Mouse (Mus musculus) limb, embryonic 15.5 days (tissue): ENCODE data around the gene Ntn1. TPM values are rescaled to one million over a fixed set of nuclear protein-coding genes. Genes with fewer than 3 reads are reported as not detected.

ENCODE experiments used
- ATAC-seq: fragments of 200-750 bp; cut with Nextera tagmentation; 2 replicates; pipeline ENCODE4 v1.8.0; 2017; ENCODE audit warnings: low read depth, moderate TSS enrichment; ENCODE audit not compliant: insufficient number of reproducible peaks, low FRiP score, low TSS enrichment
- H3K27ac ChIP-seq: fragments of 300-500 bp; sonication (generic); 2 replicates; pipeline ENCODE4 v1.5.1; 2015; ENCODE audit warnings: moderate library complexity, mild to moderate bottlenecking, inconsistent platforms
- H3K27me3 ChIP-seq: fragments of 300-500 bp; sonication (generic); 2 replicates; pipeline ENCODE4 v1.6.1; 2015; ENCODE audit warnings: inconsistent platforms
- H3K36me3 ChIP-seq: fragments of 300-500 bp; sonication (generic); 2 replicates; pipeline ENCODE4 v1.6.1; 2015; ENCODE audit warnings: inconsistent platforms
- H3K4me1 ChIP-seq: fragments of 300-500 bp; sonication (generic); 2 replicates; pipeline ENCODE4 v1.6.1; 2015; ENCODE audit warnings: inconsistent platforms
- H3K4me2 ChIP-seq: fragments of 300-500 bp; sonication (generic); 2 replicates; pipeline ENCODE4 v1.6.1; 2015; ENCODE audit warnings: mild to moderate bottlenecking, inconsistent platforms
- H3K4me3 ChIP-seq: fragments of 300-500 bp; sonication (generic); 2 replicates; pipeline ENCODE4 v1.5.1; 2015; ENCODE audit warnings: mild to moderate bottlenecking, inconsistent platforms
- H3K9ac ChIP-seq: fragments of 300-500 bp; sonication (generic); 2 replicates; pipeline ENCODE4 v1.6.1; 2015; ENCODE audit warnings: inconsistent platforms
- H3K9me3 ChIP-seq: fragments of 300-500 bp; sonication (generic); 2 replicates; pipeline ENCODE4 v1.6.1; 2016; ENCODE audit warnings: inconsistent platforms
- WGBS: fragments of 180-500 bp; shearing (Covaris S2); methylation state at CpG from one replicate; pipeline ENCODE4 v1.1.7; 2015; 5-methylcytosine and 5-hydroxymethylcytosine counted together
- polyA plus RNA-seq: library from polyadenylated mRNA; unstranded; fragments of >200 nt; fragmentation: Nextera tagmentation; extraction: Ambion mirVana; gene quantifications from 2 replicates; pipeline ENCODE4 v1.2.1, GENCODE M21; 2015

Gene Ntn1
- polyA plus RNA-seq, 1 experiment from 2014 or later = 9.0 TPM

DNA sequence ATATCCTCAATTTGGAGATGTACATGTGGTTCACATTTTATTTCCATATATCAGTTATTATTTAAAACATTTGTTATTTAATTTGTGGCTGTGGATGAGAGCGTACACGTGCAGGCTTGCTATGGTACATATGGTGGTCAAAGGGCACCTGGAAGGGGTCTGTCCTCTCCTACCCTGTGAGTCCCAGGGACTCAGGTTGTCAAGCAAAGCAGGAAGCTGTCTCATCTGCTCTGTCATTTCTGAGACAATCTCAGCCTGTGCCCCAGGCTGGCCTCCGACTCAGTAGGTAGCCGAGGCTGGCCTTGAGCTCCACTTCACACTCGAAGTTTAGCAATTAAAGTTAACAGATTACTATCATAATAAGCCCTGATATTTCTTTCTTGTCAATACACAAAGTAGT, 32.9 kb upstream of the Ntn1 start:
- Histone ChIP-seq H3K9me3 (no peaks in the 10 kb centered on the region; the same call in 1 of the 2 replicates), H3K27me3 (0 out of 2 replicates have a peak, but pooled peaks cover 10% of the 10 kb centered on the region), H3K4me2 (no peak overlapping the region), H3K9ac (no peak overlapping the region), H3K4me3 (no peak overlapping the region), H3K36me3 (no peaks in the 10 kb centered on the region), H3K27ac (no peak overlapping the region), H3K4me1 (peaks cover 15% of the 10 kb centered on the region)
- no peak for ATAC-seq
- 80% methylated on average over 5 of the region's 5 CpGs for WGBS

DNA sequence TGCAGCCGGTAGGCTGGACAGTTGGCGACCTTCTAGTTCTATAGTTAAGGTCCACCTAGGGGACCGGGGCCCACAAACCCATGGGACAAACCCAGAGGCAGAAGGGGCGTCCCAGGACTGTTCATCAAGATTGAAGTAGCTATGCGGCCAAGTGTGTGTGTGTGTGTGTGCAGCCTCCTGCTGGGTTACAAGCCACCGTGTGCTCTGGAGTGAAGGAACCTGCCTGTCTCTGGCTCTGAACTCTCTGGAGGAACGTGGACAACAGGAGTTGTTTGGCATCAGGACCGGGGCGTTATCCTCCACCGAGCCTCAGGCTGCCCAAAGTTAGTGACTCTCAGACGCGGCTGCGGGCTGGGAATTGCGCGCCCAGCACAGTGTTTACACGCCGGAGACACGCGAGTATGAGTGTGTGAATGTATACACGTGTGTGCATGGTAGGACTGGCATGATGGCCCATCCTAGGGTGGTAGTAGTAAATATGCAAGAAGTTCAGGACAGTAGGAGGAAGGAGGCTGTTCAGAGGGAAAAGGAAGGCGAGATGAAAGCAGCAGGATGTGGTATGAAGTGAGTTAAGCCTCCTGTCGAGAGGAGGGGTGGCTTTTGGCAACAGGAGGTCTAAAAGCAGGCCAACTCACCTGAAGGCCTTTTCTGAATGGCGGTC, 31.9 kb upstream of the Ntn1 start:
- ATAC-seq = no peak; the same call in 1 of the 2 replicates
- Histone ChIP-seq H3K4me1 (peaks cover 15% of the 10 kb centered on the region), H3K9me3 (no peaks in the 10 kb centered on the region; the same call in 1 of the 2 replicates), H3K27ac (no peak overlapping the region), H3K4me2 (peak overlapping the region; percentile 69), H3K9ac (0 out of 2 replicates have a peak overlapping the region, but pooled peaks have one; percentile 20), H3K27me3 (0 out of 2 replicates have a peak, but pooled peaks cover 10% of the 10 kb centered on the region), H3K36me3 (no peaks in the 10 kb centered on the region), H3K4me3 (peak overlapping the region; percentile 43)
- WGBS = 31% methylated on average over 23 of the region's 23 CpGs

DNA sequence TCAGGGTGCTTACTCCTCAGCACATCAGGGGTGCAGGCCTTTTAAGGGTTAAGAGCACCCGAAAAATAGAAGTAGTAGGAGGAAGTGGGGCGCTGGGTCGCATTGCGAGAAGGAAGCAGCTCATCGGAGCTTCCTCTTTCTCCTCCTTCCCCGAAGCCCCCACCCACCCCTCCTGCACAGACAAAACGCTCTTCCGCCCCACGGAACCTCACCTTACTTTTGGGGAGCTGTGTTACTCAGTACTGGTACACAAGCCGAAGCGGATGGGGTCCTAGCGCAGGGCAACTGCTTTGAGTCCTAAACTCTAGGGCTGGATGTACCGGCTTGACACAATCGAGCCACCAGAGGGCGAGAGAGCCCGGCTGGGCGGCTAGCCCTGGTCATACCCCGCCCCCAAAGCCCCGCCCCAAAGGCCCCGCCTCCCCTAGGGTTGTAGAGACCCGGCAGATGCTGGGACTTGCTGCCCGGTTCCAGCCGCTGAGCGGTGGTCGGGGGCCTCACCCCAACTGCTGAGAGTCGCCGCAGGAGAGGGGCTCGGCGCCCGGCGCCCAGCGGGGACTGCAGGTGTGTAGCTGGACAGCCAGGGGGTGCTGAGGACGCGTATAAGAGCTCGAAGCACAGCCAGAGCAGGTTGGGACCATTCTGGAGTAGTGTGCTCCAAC, 31.2 kb upstream of the Ntn1 start, which contains the start of gene Pik3r5:
TSS of gene Pik3r5 (plus strand) at position 423 of the 662 bp plus-strand sequence.
- Histone ChIP-seq H3K9me3 (no peaks in the 10 kb centered on the region), H3K27me3 (0 out of 2 replicates have a peak, but pooled peaks cover 10% of the 10 kb centered on the region), H3K9ac (0 out of 2 replicates have a peak within 1 kb of the TSS, but pooled peaks have one; percentile 20), H3K4me3 (peak within 1 kb of the TSS; percentile 43), H3K4me2 (peak within 1 kb of the TSS; percentile 69), H3K4me1 (peaks cover 15% of the 10 kb centered on the region), H3K27ac (no peak within 1 kb of the TSS), H3K36me3 (no peaks in the 10 kb centered on the region)
- ATAC-seq = peak; percentile 86
- 5% methylated on average over 35 of the region's 35 CpGs for WGBS

DNA sequence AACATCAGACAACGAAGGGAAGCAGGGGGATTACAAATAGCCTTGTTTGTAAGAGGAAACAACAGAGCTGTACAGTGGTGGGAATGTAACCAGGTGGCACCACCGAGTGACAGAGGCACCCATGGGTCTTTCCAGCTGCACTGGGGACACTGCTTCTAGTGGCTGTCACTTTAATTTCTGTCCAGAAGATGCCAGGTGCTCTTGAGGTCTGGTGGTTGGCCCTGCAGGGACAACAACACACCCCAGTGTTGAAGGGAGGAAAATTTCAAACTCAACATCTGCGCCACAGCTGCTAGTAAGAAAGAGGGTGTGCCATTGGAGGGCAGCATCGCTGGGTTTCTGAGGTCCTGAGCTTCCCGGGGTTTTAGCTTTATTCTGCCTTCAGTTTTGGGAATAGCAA, 30.0 kb upstream of the Ntn1 start:
- Histone ChIP-seq H3K4me1 (peaks cover 15% of the 10 kb centered on the region), H3K9me3 (no peaks in the 10 kb centered on the region), H3K36me3 (no peaks in the 10 kb centered on the region), H3K4me2 (no peak overlapping the region; the same call in 1 of the 2 replicates), H3K9ac (no peak overlapping the region), H3K4me3 (no peak overlapping the region), H3K27ac (no peak overlapping the region), H3K27me3 (0 out of 2 replicates have a peak, but pooled peaks cover 10% of the 10 kb centered on the region)
- no peak for ATAC-seq
- WGBS = 43% methylated on average over 5 of the region's 5 CpGs

DNA sequence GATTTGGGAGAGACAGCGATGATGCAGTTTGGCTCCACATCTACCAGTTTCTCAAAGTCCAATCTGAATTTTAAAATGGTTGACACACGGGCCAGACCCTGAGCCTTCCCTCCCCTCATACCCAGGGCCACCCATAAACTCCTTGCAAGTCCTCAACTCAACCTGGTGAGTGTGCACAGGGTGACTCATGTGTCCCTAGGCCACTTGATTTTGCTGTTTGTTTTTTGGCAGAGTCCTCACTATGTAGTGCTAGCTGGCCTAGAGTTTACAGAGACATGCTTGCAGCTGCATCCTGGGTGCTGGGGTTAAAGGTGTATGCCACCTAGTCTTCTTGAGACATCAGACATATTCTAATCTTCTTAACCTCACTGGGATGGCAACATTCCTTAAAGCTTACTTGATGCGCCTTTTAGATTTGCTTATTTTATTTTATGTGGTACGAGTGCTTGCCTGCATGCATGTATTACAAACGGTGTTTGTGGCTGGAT, 26.5 kb upstream of the Ntn1 start:
- Histone ChIP-seq H3K4me3 (no peak overlapping the region), H3K36me3 (no peaks in the 10 kb centered on the region), H3K9ac (no peak overlapping the region), H3K27ac (no peak overlapping the region), H3K9me3 (no peaks in the 10 kb centered on the region), H3K4me1 (peaks cover 8% of the 10 kb centered on the region), H3K4me2 (no peak overlapping the region), H3K27me3 (0 out of 2 replicates have a peak, but pooled peaks cover 2% of the 10 kb centered on the region)
- no peak for ATAC-seq
- 64% methylated on average over 5 of the region's 5 CpGs for WGBS

GRCm38 (mm10) chr11:68425492-68426315, 25.1 kb upstream of the Ntn1 start:
- ATAC-seq = no peak
- H3K27me3 ChIP-seq = no peaks in the 10 kb centered on the region
- no peaks in the 10 kb centered on the region for H3K9me3 ChIP-seq
- H3K9ac ChIP-seq = no peak overlapping the region
- no peak overlapping the region for H3K4me3 ChIP-seq
- H3K36me3 ChIP-seq = no peaks in the 10 kb centered on the region
- H3K4me2 ChIP-seq = no peak overlapping the region
- no peak overlapping the region for H3K27ac ChIP-seq
- H3K4me1 ChIP-seq = no peaks in the 10 kb centered on the region
- WGBS = 28% methylated on average over 8 of the region's 8 CpGs

DNA sequence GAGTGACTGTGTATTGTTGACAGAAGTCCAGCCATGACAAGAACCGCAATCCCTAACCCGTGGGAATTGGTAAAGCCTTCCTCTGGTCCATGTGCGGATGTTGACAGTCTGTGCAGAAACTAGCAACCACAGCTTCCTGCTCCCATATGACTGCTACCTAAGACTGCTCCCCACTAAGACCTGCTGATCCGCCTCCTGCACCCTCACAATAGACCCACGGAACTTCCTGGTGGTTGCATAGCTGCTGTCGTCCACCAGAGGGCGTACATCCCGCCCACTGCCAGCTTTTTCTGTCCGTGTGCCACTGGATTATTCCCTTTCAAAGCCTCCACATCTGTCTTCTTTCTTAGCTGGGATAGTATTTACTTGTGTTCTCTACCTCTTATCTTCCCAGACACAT, 17.2 kb upstream of the Ntn1 start:
- H3K4me2 ChIP-seq = no peak overlapping the region
- no peak overlapping the region for H3K4me3 ChIP-seq
- no peak overlapping the region for H3K9ac ChIP-seq
- WGBS = 45% methylated on average over 9 of the region's 9 CpGs
- H3K27ac ChIP-seq = no peak overlapping the region
- no peak for ATAC-seq
- no peaks in the 10 kb centered on the region for H3K27me3 ChIP-seq
- no peaks in the 10 kb centered on the region for H3K9me3 ChIP-seq
- H3K4me1 ChIP-seq = no peaks in the 10 kb centered on the region
- H3K36me3 ChIP-seq = no peaks in the 10 kb centered on the region

DNA sequence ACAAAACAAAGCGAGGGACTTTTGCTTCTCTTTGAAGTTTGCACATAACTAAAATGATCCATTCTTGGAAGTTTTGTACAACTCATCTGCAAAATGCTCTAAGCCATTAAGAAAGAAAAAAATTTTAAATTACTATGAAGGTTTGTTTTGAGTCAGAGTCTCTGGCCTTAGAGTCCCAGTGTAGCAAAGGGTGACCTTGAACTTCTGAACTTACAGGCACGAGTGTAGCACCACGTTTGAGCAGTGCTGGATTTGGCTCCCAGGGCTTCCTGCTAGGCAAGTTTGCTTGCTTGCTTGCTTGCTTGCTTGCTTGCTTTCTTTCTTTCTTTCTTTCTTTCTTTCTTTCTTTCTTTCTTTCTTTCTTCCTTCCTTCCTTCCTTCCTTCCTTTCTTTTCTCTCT, 16.4 kb upstream of the Ntn1 start:
- H3K9me3 ChIP-seq = no peaks in the 10 kb centered on the region
- whole genome bisulfite sequencing = 64% methylated on average over 3 of the region's 3 CpGs
- H3K27ac ChIP-seq = no peak overlapping the region
- no peaks in the 10 kb centered on the region for H3K4me1 ChIP-seq
- no peaks in the 10 kb centered on the region for H3K27me3 ChIP-seq
- ATAC-seq = no peak
- H3K9ac ChIP-seq = no peak overlapping the region
- no peak overlapping the region for H3K4me3 ChIP-seq
- no peak overlapping the region for H3K4me2 ChIP-seq
- no peaks in the 10 kb centered on the region for H3K36me3 ChIP-seq

GRCm38 (mm10) chr11:68408127-68408526, 7.5 kb upstream of the Ntn1 start:
- no peak for ATAC-seq
- 47% methylated on average over 2 of the region's 2 CpGs for WGBS
- no peak overlapping the region for H3K27ac ChIP-seq

DNA sequence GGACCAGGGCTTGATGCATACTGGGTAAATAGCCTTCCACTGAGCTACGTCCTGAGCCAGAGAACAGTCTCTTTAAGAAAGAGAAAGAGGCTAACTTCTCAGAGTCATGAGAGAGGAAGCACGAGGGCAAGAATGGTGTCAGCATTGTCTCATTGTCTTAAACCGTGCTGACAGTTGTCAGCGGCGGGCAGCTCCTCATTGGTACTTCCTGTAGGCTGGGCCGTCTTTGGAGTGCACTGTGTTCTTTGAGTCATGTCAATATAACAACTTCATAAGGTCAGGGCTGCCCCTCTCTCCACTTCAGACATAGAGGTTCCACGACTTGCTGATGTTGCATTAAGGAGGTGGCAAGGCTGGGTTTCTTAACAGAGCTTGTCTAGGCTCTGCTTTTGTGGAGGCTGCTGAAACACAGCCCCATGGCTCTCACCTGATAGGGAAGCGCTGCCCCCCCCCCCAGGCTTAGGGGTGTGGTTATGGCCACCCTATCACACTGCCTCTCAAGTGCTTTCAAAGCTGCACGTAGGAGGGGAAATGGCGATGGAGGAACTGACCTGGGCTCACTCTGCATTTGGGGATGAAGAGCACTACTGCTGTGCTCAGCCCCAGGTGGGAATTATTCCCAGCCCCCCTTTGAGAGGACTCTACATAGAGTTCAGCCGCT, 6.8 kb upstream of the Ntn1 start:
- Histone ChIP-seq H3K9ac (no peak overlapping the region), H3K4me1 (no peaks in the 10 kb centered on the region), H3K27me3 (peaks cover 6% of the 10 kb centered on the region; the same call in 1 of the 2 replicates), H3K36me3 (no peaks in the 10 kb centered on the region), H3K4me2 (no peak overlapping the region), H3K4me3 (no peak overlapping the region), H3K27ac (no peak overlapping the region), H3K9me3 (no peaks in the 10 kb centered on the region)
- WGBS = 63% methylated on average over 11 of the region's 11 CpGs
- ATAC-seq = no peak

More at GRCm38 (mm10) chr11:68408127-68408526, 7.5 kb upstream of the Ntn1 start:
- peaks cover 5% of the 10 kb centered on the region; the same call in 1 of the 2 replicates for H3K27me3 ChIP-seq
- H3K9me3 ChIP-seq = no peaks in the 10 kb centered on the region
- no peaks in the 10 kb centered on the region for H3K4me1 ChIP-seq
- no peak overlapping the region for H3K9ac ChIP-seq
- no peak overlapping the region for H3K4me2 ChIP-seq
- no peak overlapping the region for H3K4me3 ChIP-seq
- H3K36me3 ChIP-seq = no peaks in the 10 kb centered on the region

DNA sequence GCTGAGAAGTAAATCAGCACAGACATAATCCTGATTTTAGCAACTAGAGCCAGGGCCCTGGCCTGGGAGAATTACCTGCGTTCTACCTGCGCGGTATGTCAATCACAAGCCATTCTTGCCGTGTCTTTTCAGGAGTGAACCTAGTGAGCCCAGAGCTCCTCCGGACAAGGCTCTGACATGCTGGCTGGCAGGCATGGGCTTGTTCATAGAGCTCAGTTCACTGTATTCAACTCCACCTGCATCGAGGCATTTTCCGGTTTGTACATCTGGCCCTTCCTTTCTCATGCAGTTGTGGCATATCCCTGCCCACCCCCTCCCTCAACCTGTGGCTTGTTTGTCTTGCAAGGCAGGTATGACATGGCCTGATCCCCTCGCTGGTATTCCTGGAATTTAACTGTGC, 5.0 kb upstream of the Ntn1 start:
- Histone ChIP-seq H3K27ac (no peak overlapping the region), H3K9ac (no peak overlapping the region), H3K4me2 (no peak overlapping the region), H3K9me3 (no peaks in the 10 kb centered on the region), H3K4me3 (no peak overlapping the region), H3K36me3 (no peaks in the 10 kb centered on the region), H3K4me1 (peaks cover 2% of the 10 kb centered on the region), H3K27me3 (peaks cover 22% of the 10 kb centered on the region)
- 74% methylated on average over 8 of the region's 8 CpGs for WGBS
- ATAC-seq = no peak
